Mouse (Mus musculus): ENCODE measurements around the gene Ogg1.

The Ogg1 gene

GRCm38 (mm10) chr6:113326533-113327315, at the start of gene Ogg1:
Gene Ogg1, plus strand, starts transcription at chr6:113326972.
- peak; percentile 100 for DNase-seq

DNA sequence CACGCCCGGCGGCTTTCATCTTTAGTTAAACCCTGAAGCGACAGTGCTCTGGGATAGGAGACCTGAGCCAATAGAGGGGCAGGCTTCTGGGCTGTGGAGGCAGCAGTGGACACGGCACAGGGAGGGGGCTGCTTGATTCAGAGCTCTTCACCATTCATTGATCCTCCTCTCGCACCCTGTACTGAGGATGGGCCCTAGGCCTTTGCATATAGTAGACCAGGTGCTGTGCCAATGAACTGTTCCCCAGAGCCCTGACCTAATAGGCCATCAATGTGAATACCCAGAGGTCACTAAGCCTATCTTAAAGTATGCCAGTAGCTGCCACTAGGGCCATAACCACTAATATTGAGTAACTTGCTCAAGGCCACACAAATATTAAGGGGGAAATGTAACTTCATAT, 45.1 kb upstream of the Ogg1 start:
- no peak for DNase-seq

DNA sequence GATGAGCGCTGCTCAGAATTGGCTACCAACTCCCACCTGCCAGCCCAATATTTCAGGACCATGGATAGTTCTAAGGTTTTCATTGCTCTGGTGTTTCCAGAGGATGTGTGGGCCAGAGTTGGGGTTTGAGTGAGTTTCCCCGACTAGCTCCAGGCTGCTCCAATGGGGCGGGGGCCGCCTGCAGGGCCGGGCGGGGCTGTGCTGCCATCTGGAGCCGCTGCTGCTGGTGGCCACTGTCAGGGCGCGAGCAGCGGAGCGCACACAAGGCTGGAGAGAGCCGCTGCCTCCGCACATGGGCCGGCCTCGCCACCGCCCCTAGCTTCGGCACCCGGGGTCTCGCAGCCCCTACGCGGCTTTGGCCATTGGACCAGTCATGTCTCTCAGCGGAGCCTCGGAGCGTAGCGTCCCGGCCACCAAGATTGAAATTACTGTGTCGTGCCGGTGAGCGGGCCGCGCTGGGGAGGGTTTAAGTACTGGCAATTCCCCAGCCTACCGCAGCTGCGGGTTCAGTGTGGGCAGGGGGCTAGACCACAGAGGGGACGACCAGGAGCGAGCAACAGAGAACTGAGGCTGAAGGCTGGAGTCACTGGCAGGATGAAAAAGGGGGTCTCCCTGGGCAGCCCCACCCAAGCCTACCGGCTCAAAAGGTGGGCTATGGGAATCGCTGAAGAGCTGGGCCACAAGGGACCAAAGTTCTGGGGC, 44.5 kb upstream of the Ogg1 start, which contains the start of gene Cpne9:
Gene Cpne9 (plus strand): TSS at position 207 of the 702 bp plus-strand sequence.
- peak; percentile 75 for DNase-seq

DNA sequence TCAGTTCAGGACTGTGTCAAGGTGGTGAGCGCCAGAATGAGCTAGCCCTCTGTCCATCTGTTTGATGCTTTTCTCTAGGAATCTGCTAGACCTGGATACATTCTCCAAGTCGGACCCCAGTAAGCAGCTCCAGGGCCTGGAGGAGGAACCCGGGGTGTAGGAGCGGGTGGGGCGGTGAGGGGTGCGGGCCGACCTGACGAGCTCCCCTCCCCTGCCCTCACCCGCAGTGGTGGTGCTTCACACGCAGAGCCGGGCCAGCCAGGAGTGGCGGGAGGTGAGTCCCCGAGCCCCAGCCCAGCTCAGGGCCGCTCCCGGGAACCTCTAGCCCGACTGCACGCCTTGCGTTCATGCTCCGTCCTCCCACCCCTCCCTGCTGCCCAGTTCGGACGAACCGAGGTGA, 43.8 kb upstream of the Ogg1 start:
- peak; percentile 16 for DNase-seq

- DNase-seq: peak; percentile 12
Measured at GRCm38 (mm10) chr6:113283500-113283899, 43.3 kb upstream of the Ogg1 start.

DNA sequence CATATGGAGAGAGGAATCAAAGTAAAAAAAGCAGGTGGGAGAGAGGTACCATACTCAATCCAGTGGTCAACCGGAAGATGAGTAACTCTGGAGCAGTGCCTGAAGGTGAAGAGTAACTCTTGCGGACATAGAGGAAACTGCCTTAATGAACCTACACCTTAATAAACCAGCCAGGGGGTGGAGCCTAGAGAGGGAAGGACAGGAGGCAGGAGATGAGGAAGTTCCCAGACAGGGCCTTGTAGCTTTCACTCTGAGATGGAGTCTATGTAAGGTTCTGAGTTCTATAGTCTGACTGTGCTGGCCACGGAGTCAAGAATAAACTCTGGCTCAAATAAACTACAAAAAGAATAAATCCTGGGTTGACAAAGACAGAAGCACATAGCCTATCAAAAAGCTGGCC, 41.8 kb upstream of the Ogg1 start:
- no peak for DNase-seq

- no peak for DNase-seq
Measured at GRCm38 (mm10) chr6:113286316-113286715, 40.5 kb upstream of the Ogg1 start.

GRCm38 (mm10) chr6:113287236-113287635, 39.5 kb upstream of the Ogg1 start:
- no peak for DNase-seq

DNA sequence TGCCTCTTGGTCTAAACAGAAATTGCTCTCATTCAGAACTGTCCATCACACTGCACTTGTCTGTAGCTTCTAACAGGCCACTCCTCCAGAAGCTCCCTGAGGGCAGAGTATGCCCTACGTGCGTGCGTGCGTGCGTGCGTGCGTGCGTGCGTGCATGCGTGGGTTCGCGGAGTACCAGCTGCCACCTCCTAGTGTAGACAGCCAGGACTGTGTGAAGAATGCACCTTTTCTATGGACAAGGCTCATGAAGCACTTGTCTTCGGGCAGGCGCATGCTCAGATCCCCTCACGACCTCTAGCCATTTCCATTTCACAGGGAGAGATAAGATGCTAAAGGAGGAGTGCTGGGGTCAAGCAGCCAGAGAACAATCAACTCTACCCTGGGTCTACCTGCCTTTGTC, 37.4 kb upstream of the Ogg1 start:
- peak; percentile 9 for DNase-seq

GRCm38 (mm10) chr6:113290346-113290745, 36.4 kb upstream of the Ogg1 start:
- no peak for DNase-seq

DNA sequence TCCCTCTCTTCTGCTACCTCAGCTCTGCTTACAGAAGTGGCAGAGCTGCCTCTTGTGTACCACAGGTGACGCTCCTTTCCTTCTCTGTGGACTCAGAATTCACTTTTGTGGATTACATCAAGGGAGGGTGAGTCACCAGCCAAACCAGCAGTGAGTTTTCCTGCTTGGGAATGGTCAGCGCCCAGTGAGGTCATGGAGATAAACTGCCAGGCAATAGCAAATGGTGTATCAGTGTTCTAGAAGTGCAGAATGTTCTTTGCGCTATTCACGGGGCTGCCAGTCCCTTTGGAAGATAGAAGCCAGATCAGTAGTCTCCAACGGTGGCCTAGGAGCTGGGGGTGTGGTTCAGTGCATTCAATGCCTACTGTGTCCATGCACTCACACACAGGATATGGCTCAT, 33.8 kb upstream of the Ogg1 start:
- DNase-seq: no peak

DNA sequence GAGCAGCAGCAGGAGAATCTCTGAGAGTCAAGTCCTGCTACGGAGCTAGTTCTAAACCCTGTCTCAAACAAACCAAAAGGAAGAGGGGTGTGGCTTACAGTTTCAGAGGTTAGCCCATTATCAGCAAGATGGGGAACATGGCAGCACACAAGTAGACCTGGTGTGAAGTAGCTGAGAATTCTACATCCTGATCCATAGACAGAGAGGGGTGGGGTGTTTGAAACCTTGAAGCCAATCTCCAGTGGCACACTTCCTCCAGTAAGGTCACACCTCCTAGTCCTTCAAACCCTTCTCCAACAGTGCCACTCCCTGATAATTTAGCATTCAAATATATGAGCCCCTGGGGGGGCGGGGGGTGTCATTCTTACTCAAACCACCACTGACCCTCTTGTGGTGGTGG, 30.7 kb upstream of the Ogg1 start:
- no peak for DNase-seq

DNA sequence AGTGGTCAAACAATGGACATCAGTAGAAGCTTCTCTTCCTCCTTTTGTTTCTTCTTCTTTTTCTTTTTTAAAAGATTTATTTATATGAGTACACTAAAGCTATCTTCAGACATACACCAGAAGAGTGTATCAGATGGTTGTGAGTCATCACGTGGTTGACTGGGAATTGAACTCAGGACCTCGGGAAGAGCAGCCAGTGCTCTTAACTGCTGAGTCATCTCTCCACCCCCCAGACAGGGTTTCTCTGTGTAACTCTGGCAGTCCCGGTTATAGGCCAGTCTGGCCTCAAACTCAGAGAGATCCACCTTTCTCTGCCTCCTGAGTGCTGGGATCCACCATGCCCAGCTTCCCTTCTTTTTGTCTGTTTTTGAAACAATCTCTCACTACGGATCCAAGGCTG, 30.1 kb upstream of the Ogg1 start:
- DNase-seq: no peak

- DNase-seq: peak; percentile 7
Measured at GRCm38 (mm10) chr6:113301350-113301749, 25.4 kb upstream of the Ogg1 start.

DNA sequence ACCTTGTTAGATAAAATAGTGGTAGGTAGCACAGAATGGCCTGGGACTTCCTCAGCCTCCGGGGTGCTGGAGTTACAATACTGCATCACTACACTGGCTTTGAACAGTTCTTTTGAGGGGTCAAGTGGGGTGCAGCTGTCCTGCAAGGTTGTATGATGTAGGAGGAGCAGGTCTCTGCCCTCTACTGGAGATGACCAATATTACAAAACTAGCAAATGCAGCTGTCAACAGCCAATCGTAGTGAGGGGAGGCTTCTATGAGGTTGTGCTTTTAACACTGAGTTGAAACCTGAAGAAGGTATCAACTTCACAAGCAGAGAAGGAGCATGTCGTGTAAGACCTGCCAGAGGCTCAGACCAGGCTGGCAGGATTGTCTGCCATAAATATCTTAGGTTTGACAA, 24.5 kb upstream of the Ogg1 start:
- peak; percentile 77 for DNase-seq

- peak; percentile 100 for DNase-seq
Measured at GRCm38 (mm10) chr6:113306322-113306985, 20.3 kb upstream of the Ogg1 start.

GRCm38 (mm10) chr6:113306986-113307349, 19.8 kb upstream of the Ogg1 start, which contains the start of gene Brpf1:
Gene Brpf1, plus strand, starts transcription at chr6:113307137.
- DNase-seq: no peak

DNA sequence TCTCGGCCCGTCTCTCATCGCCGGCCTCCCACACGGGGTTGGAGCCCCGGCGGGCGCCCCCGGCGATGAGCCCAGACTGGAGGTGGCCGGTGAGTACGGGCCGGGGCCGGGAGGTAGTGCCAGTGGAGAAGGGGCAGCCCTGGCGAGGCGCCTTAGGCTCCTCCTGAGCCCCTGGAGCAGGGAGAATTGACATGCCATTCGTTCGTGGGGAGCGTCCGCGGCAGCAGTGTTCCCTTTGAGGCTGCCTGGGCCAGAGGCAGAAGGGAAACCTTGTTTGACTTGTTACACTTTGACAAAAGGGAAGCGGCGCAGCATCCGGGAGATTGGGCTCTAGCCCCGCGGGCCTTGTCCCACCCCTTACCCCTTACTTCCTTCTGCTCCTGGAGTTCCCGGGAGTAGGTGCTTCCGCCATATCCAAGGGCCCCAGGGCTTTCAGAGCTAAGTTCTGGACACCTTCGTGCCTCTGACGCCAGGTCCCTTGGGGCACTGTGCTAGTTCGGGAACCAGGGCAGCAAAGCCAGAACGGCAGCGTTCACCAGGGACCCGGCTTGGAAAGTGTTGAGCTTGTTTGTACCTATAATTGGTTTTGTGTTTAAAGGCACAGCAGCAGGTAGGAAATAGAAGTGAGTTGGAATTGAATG, 19.2 kb upstream of the Ogg1 start:
- DNase-seq: peak; percentile 47

GRCm38 (mm10) chr6:113308141-113308540, 18.6 kb upstream of the Ogg1 start:
- peak; percentile 64 for DNase-seq

- no peak for DNase-seq
Measured at GRCm38 (mm10) chr6:113315972-113316371, 10.8 kb upstream of the Ogg1 start.

DNA sequence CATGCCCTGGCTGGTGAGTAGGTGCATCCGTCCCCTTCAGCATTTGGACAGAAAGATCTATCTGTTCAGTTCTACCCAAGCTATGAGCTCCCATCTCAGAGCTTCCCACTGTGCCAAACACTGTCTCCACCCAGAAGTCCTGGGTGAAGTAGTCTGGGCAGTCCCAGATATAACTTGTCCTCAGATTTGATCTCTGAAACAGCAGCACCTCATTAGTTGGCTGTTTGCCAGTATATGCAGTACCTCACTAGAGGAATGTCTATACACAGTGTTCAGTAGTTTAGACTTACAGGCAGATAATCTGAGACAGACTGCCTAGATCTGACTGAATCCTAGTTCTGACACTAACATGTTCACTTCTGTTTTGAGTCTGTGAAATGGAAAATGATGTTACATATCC, 2.6 kb downstream of the Ogg1 start:
- no peak for DNase-seq

DNA sequence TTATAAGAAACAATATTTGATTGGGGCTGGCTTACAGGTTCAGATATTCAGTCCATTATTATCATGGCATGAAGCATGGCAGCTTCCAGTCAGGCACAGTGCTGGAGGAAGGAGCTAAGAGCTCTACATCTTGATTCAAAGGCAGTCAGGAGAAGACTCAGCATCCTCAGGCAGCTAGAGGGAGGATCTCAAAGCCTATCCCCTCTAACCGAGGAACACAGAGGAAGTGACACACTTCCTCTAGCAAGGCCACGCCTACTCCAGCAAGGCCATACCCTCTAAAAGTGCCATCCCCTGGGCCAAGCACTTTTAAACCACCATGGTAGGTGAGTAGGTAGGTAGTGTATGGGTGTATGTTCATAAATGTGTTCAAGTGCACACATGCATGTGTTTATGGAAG, 3.8 kb downstream of the Ogg1 start:
- DNase-seq: no peak

DNA sequence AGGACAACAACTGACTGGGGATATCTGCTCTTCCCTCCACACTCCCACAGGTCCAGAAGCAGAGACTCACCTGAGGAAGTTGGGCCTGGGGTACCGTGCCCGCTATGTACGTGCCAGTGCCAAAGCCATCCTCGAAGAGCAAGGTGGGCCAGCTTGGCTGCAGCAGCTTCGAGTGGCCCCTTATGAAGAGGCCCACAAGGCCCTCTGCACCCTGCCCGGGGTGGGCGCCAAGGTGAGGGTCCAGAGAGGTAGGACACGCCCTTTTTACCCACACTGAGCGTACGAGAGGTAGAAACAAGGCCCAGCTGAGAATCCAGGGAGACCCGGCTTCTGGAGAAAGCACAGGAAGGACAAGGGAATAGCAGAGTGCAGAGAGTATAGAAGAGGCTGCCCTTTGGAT, 4.9 kb downstream of the Ogg1 start:
- DNase-seq: no peak

Measured in retina, postnatal 1 day (tissue).